Comparison of ENCODE assay signal across 30 mouse cellular contexts in genomic region chr16:50478695-50479094, GRCm38 (mm10).
"Had no signal": no experiment of that assay in that cellular context is flagged by ENCODE, and none has a peak within 500 bp of the region (broad histone marks: within the 10 kb centered on the region; RNA-seq: fewer than 3 reads in every experiment).

No protein-coding gene starts in this region.

- ATAC-seq: liver, embryonic 12.5 days; liver, postnatal 0 days; lung, postnatal 0 days; midbrain, embryonic 13.5 days; midbrain, embryonic 15.5 days; midbrain, embryonic 16.5 days had no signal

- H3K27ac ChIP-seq: limb, embryonic 10.5 days; limb, embryonic 12.5 days; limb, embryonic 13.5 days; limb, embryonic 15.5 days; liver, embryonic 12.5 days; liver, embryonic 13.5 days; liver, embryonic 14.5 days; liver, embryonic 15.5 days; lung, embryonic 15.5 days; macrophage; midbrain, embryonic 10.5 days; midbrain, embryonic 12.5 days; midbrain, embryonic 13.5 days; midbrain, embryonic 15.5 days had no signal

- H3K27me3 ChIP-seq: limb, embryonic 12.5 days; limb, embryonic 13.5 days; limb, embryonic 15.5 days; liver, embryonic 13.5 days; liver, embryonic 15.5 days; lung, embryonic 15.5 days; midbrain, embryonic 12.5 days; midbrain, embryonic 13.5 days; midbrain, embryonic 15.5 days had no signal

- DNase-seq: left cerebral cortex, postnatal 4 days; liver; liver, embryonic 13.5 days; liver, postnatal 0 days; lung, adult 18-20 months; lung, adult 2 months; lung, embryonic 14.5 days; lung, postnatal 10 days; lung, postnatal 14 days; lung, postnatal 36 days; lung, postnatal 4 days; midbrain, embryonic 14.5 days had no signal

- H3K4me3 ChIP-seq: limb, embryonic 10.5 days; limb, embryonic 12.5 days; limb, embryonic 13.5 days; limb, embryonic 15.5 days; liver, embryonic 12.5 days; liver, embryonic 13.5 days; liver, embryonic 15.5 days; lung, embryonic 15.5 days; megakaryocyte, embryonic 14.5 days; midbrain, embryonic 10.5 days; midbrain, embryonic 12.5 days; midbrain, embryonic 13.5 days; midbrain, embryonic 15.5 days had no signal

- H3K9ac ChIP-seq: limb, embryonic 12.5 days; limb, embryonic 13.5 days; limb, embryonic 15.5 days; liver, embryonic 12.5 days; liver, embryonic 13.5 days; liver, embryonic 14.5 days; liver, embryonic 15.5 days; liver, postnatal 0 days; lung, embryonic 14.5 days; lung, embryonic 15.5 days; midbrain, embryonic 12.5 days; midbrain, embryonic 13.5 days; midbrain, embryonic 15.5 days had no signal

- H3K4me1 ChIP-seq: limb, embryonic 12.5 days; limb, embryonic 15.5 days; liver, embryonic 12.5 days; liver, embryonic 13.5 days; liver, embryonic 15.5 days; lung, embryonic 15.5 days; midbrain, embryonic 10.5 days; midbrain, embryonic 12.5 days; midbrain, embryonic 13.5 days; midbrain, embryonic 15.5 days had no signal

- H3K9me3 ChIP-seq: limb, embryonic 10.5 days; limb, embryonic 12.5 days; limb, embryonic 13.5 days; limb, embryonic 15.5 days; liver, embryonic 12.5 days; liver, embryonic 13.5 days; liver, embryonic 15.5 days; lung, embryonic 15.5 days; megakaryocyte, embryonic 14.5 days; midbrain, embryonic 10.5 days; midbrain, embryonic 12.5 days; midbrain, embryonic 13.5 days; midbrain, embryonic 15.5 days had no signal

- H3K4me2 ChIP-seq: limb, embryonic 12.5 days; limb, embryonic 13.5 days; limb, embryonic 15.5 days; liver, embryonic 11.5 days; liver, embryonic 12.5 days; liver, embryonic 13.5 days; liver, embryonic 15.5 days; lung, embryonic 14.5 days; lung, embryonic 15.5 days; midbrain, embryonic 11.5 days; midbrain, embryonic 12.5 days; midbrain, embryonic 13.5 days; midbrain, embryonic 15.5 days had no signal

- H3K36me3 ChIP-seq: limb, embryonic 10.5 days; limb, embryonic 12.5 days; limb, embryonic 13.5 days; limb, embryonic 15.5 days; liver, embryonic 12.5 days; liver, embryonic 13.5 days; liver, embryonic 15.5 days; lung, embryonic 15.5 days; midbrain, embryonic 10.5 days; midbrain, embryonic 12.5 days; midbrain, embryonic 13.5 days; midbrain, embryonic 15.5 days had no signal
